Mouse (Mus musculus): ENCODE data around the gene Rho. TPM values are rescaled to one million over a fixed set of nuclear protein-coding genes. Genes with fewer than 3 reads are reported as not detected.

Gene Rho
- total and polyA plus RNA-seq, 3 experiments, result 0.27 TPM; not detected in 2

DNA sequence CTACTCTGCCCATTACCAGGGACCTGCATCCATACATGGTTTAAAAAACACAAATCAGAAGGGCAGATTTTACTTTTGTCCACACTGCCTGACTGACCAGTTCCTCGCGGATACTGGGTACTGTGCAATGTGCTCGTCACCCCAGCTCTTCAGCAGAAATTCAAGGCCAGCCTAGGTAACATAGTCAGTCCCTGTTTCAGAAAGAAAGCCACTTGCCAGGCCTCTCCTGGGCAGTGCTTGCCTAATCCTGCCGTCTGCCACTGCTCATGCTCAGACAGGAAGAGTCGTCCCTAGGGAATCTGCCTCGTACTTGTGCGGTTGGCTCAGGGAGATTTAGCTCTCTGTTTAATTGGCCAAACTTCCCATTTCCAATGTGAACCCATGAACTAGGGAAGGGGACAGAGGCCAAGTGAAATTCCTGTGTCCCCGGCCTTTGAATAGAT is 30.0 kb upstream of the Rho start:
- no peak for TF ChIP-seq CTCF (IDR thresholded peaks at IDR 0.05; ENCODE audit: low read depth, low read length)
- TF ChIP-seq POLR2AphosphoS5 (IDR thresholded peaks at IDR 0.05; ENCODE audit: insufficient replicate concordance, low read depth, low read length), result no peak
- TF ChIP-seq GATA1 (IDR thresholded peaks at IDR 0.05; ENCODE audit: borderline replicate concordance, low read length), result no peak
- no peak for TF ChIP-seq GATA2 (IDR thresholded peaks at IDR 0.05; ENCODE audit: borderline replicate concordance, low read depth, low read length)
- no peak for TF ChIP-seq TAL1 (conservative IDR thresholded peaks at IDR 0.05; ENCODE audit: low read depth, low read length)
- no peaks in the 10 kb centered on the region for H3K27me3 ChIP-seq (ENCODE audit: insufficient read depth, low read length)
- H3K4me1 ChIP-seq (ENCODE audit: insufficient read depth, low read depth, low read length), result no peaks in the 10 kb centered on the region; the same call in 1 of the 2 replicates
- DNase-seq (ENCODE audit: low spot score) (no peak), ATAC-seq (ENCODE audit: extremely low read depth, insufficient number of reproducible peaks, low FRiP score, poor library complexity, severe bottlenecking) (no peak)
- no peaks in the 10 kb centered on the region for H3K36me3 ChIP-seq (replicated peaks)
- H3K9me3 ChIP-seq (replicated peaks), result no peaks in the 10 kb centered on the region
- no peak overlapping the region for H3K4me3 ChIP-seq (ENCODE audit: low read depth, low read length)

- Histone ChIP-seq H3K27me3 (ENCODE audit: insufficient read depth, low read length) (no peaks in the 10 kb centered on the region), H3K9me3 (replicated peaks) (no peaks in the 10 kb centered on the region), H3K4me3 (ENCODE audit: low read depth, low read length) (no peak overlapping the region), H3K36me3 (replicated peaks) (no peaks in the 10 kb centered on the region), H3K4me1 (ENCODE audit: insufficient read depth, low read depth, low read length) (no peaks in the 10 kb centered on the region)
- ATAC-seq (ENCODE audit: extremely low read depth, insufficient number of reproducible peaks, low FRiP score, poor library complexity, severe bottlenecking), result no peak
- no peak for TF ChIP-seq CTCF (IDR thresholded peaks at IDR 0.05; ENCODE audit: low read depth, low read length)
- no peak for TF ChIP-seq POLR2AphosphoS5 (IDR thresholded peaks at IDR 0.05; ENCODE audit: insufficient replicate concordance, low read depth, low read length)
- TF ChIP-seq GATA2 (IDR thresholded peaks at IDR 0.05; ENCODE audit: borderline replicate concordance, low read depth, low read length), result no peak
- no peak for DNase-seq (ENCODE audit: low spot score)
These were observed 29.0 kb upstream of the Rho start for GRCm38 (mm10) chr6:115902545-115902944.

DNA sequence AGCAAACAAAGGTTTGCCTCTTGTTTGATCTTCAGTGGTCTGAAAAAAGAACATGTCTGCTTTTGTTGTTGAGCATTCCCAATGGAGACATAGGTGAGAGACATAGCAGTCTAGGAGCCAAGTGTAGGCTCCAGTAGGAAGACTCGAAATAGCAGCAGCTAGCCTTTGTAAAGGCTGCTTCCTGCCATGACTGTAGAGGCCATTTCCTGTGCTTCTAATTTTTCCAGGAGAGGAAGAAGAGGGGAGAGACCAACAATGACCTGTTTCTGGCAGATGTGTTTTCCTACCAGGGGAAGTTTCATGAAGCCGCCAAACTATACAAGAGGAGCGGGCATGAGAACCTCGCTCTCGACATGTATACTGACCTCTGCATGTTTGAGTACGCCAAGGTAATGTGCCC is 26.0 kb upstream of the Rho start:
- ATAC-seq (ENCODE audit: extremely low read depth, insufficient number of reproducible peaks, low FRiP score, poor library complexity, severe bottlenecking), result no peak
- no peaks in the 10 kb centered on the region for H3K9me3 ChIP-seq (replicated peaks)
- TF ChIP-seq GATA1 (IDR thresholded peaks at IDR 0.05; ENCODE audit: borderline replicate concordance, low read length), result no peak
- no peak for TF ChIP-seq CTCF (IDR thresholded peaks at IDR 0.05; ENCODE audit: low read depth, low read length)
- TF ChIP-seq TAL1 (conservative IDR thresholded peaks at IDR 0.05; ENCODE audit: low read depth, low read length), result no peak
- TF ChIP-seq GATA2 (IDR thresholded peaks at IDR 0.05; ENCODE audit: borderline replicate concordance, low read depth, low read length), result no peak
- no peak for TF ChIP-seq POLR2AphosphoS5 (IDR thresholded peaks at IDR 0.05; ENCODE audit: insufficient replicate concordance, low read depth, low read length)
- no peak for DNase-seq (ENCODE audit: low spot score)
- H3K27me3 ChIP-seq (ENCODE audit: insufficient read depth, low read length), result peaks cover 4% of the 10 kb centered on the region; the same call in 1 of the 2 replicates
- no peaks in the 10 kb centered on the region for H3K4me1 ChIP-seq (ENCODE audit: insufficient read depth, low read depth, low read length)
- H3K4me3 ChIP-seq (ENCODE audit: low read depth, low read length), result no peak overlapping the region
- H3K36me3 ChIP-seq (replicated peaks), result no peaks in the 10 kb centered on the region

DNA sequence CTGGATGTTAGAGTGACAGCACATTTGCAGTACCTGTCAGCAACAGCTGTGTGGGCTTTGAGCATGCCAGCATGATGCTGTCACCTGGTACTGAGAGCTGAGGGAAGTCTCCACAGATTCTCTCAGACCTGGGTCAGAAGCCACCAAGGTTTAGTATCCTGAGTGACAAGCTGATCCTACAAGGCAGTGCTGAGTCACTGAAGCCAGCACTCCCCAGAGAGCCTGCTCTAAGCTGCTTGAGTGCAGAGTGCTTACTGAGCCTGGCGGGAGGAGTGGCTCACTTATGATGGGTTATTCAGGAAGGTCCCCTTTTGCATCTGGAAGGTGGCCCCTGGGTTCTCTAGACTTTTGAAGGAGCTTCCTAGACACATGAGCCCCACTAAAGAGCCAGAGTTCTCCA is 25.1 kb upstream of the Rho start:
- Histone ChIP-seq H3K9me3 (replicated peaks) (no peaks in the 10 kb centered on the region), H3K36me3 (replicated peaks) (no peaks in the 10 kb centered on the region), H3K4me3 (ENCODE audit: low read depth, low read length) (no peak overlapping the region), H3K4me1 (ENCODE audit: insufficient read depth, low read depth, low read length) (no peaks in the 10 kb centered on the region), H3K27me3 (ENCODE audit: insufficient read depth, low read length) (peaks cover 4% of the 10 kb centered on the region; the same call in 1 of the 2 replicates)
- no peak for TF ChIP-seq CTCF (IDR thresholded peaks at IDR 0.05; ENCODE audit: low read depth, low read length)
- no peak for TF ChIP-seq GATA2 (IDR thresholded peaks at IDR 0.05; ENCODE audit: borderline replicate concordance, low read depth, low read length)
- no peak for TF ChIP-seq GATA1 (IDR thresholded peaks at IDR 0.05; ENCODE audit: borderline replicate concordance, low read length)
- TF ChIP-seq POLR2AphosphoS5 (IDR thresholded peaks at IDR 0.05; ENCODE audit: insufficient replicate concordance, low read depth, low read length), result no peak
- no peak for TF ChIP-seq TAL1 (conservative IDR thresholded peaks at IDR 0.05; ENCODE audit: low read depth, low read length)
- ATAC-seq (ENCODE audit: extremely low read depth, insufficient number of reproducible peaks, low FRiP score, poor library complexity, severe bottlenecking) (no peak), DNase-seq (ENCODE audit: low spot score) (no peak)

GRCm38 (mm10) chr6:115906871-115907270 is 24.7 kb upstream of the Rho start:
- Histone ChIP-seq H3K27me3 (ENCODE audit: insufficient read depth, low read length) (peaks cover 4% of the 10 kb centered on the region; the same call in 1 of the 2 replicates), H3K4me1 (ENCODE audit: insufficient read depth, low read depth, low read length) (no peaks in the 10 kb centered on the region), H3K36me3 (replicated peaks) (no peaks in the 10 kb centered on the region), H3K4me3 (ENCODE audit: low read depth, low read length) (no peak overlapping the region), H3K9me3 (replicated peaks) (no peaks in the 10 kb centered on the region)
- ATAC-seq (ENCODE audit: extremely low read depth, insufficient number of reproducible peaks, low FRiP score, poor library complexity, severe bottlenecking) (no peak), DNase-seq (ENCODE audit: low spot score) (no peak)
- no peak for TF ChIP-seq CTCF (IDR thresholded peaks at IDR 0.05; ENCODE audit: low read depth, low read length)
- TF ChIP-seq POLR2AphosphoS5 (IDR thresholded peaks at IDR 0.05; ENCODE audit: insufficient replicate concordance, low read depth, low read length), result no peak
- no peak for TF ChIP-seq TAL1 (conservative IDR thresholded peaks at IDR 0.05; ENCODE audit: low read depth, low read length)
- TF ChIP-seq GATA2 (IDR thresholded peaks at IDR 0.05; ENCODE audit: borderline replicate concordance, low read depth, low read length), result no peak

DNA sequence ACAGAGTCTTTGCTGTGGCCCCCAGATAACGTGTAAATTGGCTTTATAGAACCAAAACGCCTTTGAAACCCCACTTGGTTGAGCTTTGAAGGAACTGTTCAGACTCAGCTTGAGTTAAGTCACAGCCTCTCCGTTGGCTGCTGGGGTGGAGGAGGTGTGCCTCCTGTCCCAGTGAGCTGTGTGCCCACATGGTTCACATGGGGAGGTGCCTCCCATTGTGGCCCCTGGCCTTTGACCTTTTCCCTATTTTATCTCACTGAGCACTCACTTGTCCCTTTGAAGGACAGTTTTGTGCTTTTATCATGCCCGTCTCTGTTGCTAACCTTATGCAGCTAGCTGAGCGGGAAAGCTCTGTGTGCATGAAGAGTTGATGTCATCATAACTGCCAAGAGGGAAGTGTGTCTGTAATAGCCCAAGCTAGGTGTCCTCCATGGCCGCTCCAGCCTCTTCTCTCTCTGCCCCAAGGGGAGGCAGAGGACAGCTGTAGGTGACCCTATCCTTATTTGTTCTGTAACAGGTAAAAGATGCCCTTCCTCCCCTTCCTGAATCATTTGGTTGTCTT is 23.0 kb upstream of the Rho start:
- TF ChIP-seq CTCF (IDR thresholded peaks at IDR 0.05; ENCODE audit: low read depth, low read length), result no peak
- no peak for TF ChIP-seq TAL1 (conservative IDR thresholded peaks at IDR 0.05; ENCODE audit: low read depth, low read length)
- no peak for TF ChIP-seq POLR2AphosphoS5 (IDR thresholded peaks at IDR 0.05; ENCODE audit: insufficient replicate concordance, low read depth, low read length)
- no peak for TF ChIP-seq GATA1 (IDR thresholded peaks at IDR 0.05; ENCODE audit: borderline replicate concordance, low read length)
- TF ChIP-seq GATA2 (IDR thresholded peaks at IDR 0.05; ENCODE audit: borderline replicate concordance, low read depth, low read length), result no peak
- peaks cover 4% of the 10 kb centered on the region; the same call in 1 of the 2 replicates for H3K27me3 ChIP-seq (ENCODE audit: insufficient read depth, low read length)
- H3K9me3 ChIP-seq (replicated peaks), result no peaks in the 10 kb centered on the region
- no peak for DNase-seq (ENCODE audit: low spot score)
- no peaks in the 10 kb centered on the region for H3K4me1 ChIP-seq (ENCODE audit: insufficient read depth, low read depth, low read length)
- H3K36me3 ChIP-seq (replicated peaks), result no peaks in the 10 kb centered on the region
- no peak for ATAC-seq (ENCODE audit: extremely low read depth, insufficient number of reproducible peaks, low FRiP score, poor library complexity, severe bottlenecking)
- no peak overlapping the region for H3K4me3 ChIP-seq (ENCODE audit: low read depth, low read length)
